Mouse (Mus musculus) G1E (cell line): ENCODE measurements at regions not wholly inside any gene's neighbourhood (a gene's known extent, or its start where the extent isn't known, plus 50 kb on each side); places are given as distances from the start of the nearest gene placed in this dataset.

ENCODE experiments used
- CTCF ChIP-seq: IDR thresholded peaks from 2 replicates; pipeline ENCODE4 v1.5.1; 2012; ENCODE audit warnings: low read depth, low read length, inconsistent platforms, mixed read lengths
- POLR2AphosphoS5 ChIP-seq: IDR thresholded peaks from 2 replicates; pipeline ENCODE4 v1.6.1; 2012; ENCODE audit warnings: low read depth, low read length, inconsistent platforms; ENCODE audit not compliant: insufficient replicate concordance

- TF ChIP-seq CTCF (no peak), POLR2AphosphoS5 (no peak)
Measured at GRCm38 (mm10) chr8:89903346-89903745, 444.8 kb downstream of the Tox3 start.
